Mouse (Mus musculus) embryonic facial prominence, embryonic 13.5 days (tissue): ENCODE measurements around the gene Ppt2. TPM values are rescaled to one million over a fixed set of nuclear protein-coding genes. Genes with fewer than 3 reads are reported as not detected.

Experiments
- ATAC-seq: fragments of 200-750 bp; cut with Nextera tagmentation; 2 replicates; pipeline ENCODE4 v1.8.0; 2017; ENCODE audit warnings: low read depth; ENCODE audit not compliant: insufficient number of reproducible peaks, insufficient read depth, low FRiP score, low TSS enrichment
- H3K27ac ChIP-seq: fragments of 300-500 bp; sonication (generic); 2 replicates; pipeline ENCODE4 v1.5.1; 2015; ENCODE audit warnings: moderate library complexity, mild to moderate bottlenecking, inconsistent platforms
- H3K27me3 ChIP-seq: fragments of 300-500 bp; sonication (generic); 2 replicates; pipeline ENCODE4 v1.6.1; 2015; ENCODE audit warnings: mild to moderate bottlenecking, inconsistent platforms
- H3K36me3 ChIP-seq: fragments of 300-500 bp; sonication (generic); 2 replicates; pipeline ENCODE4 v1.6.1; 2015; ENCODE audit warnings: mild to moderate bottlenecking, inconsistent platforms
- H3K4me1 ChIP-seq: fragments of 300-500 bp; sonication (generic); 2 replicates; pipeline ENCODE4 v1.6.1; 2015; ENCODE audit warnings: inconsistent platforms
- H3K4me2 ChIP-seq: fragments of 300-500 bp; sonication (generic); 2 replicates; pipeline ENCODE4 v1.6.1; 2015; ENCODE audit warnings: moderate library complexity, mild to moderate bottlenecking, inconsistent platforms
- H3K4me3 ChIP-seq: fragments of 300-500 bp; sonication (generic); 2 replicates; pipeline ENCODE4 v1.5.1; 2015; ENCODE audit warnings: mild to moderate bottlenecking, inconsistent platforms
- H3K9ac ChIP-seq: fragments of 300-500 bp; sonication (generic); 2 replicates; pipeline ENCODE4 v1.6.1; 2015; ENCODE audit warnings: mild to moderate bottlenecking, inconsistent platforms
- H3K9me3 ChIP-seq: fragments of 300-500 bp; sonication (generic); 2 replicates; pipeline ENCODE4 v1.6.1; 2016; ENCODE audit warnings: inconsistent platforms
- WGBS: fragments of 180-500 bp; shearing (Covaris S2); methylation state at CpG from one replicate; pipeline ENCODE4 v1.1.7; 2015; ENCODE audit warnings: mixed read lengths; 5-methylcytosine and 5-hydroxymethylcytosine counted together
- polyA plus RNA-seq: library from polyadenylated mRNA; unstranded; fragments of >200 nt; fragmentation: Nextera tagmentation; extraction: Ambion mirVana; gene quantifications from 2 replicates; pipeline ENCODE4 v1.2.1, GENCODE M21; 2015

The Ppt2 gene
- polyA plus RNA-seq, 1 experiment from 2014 or later, result 21.6 TPM

- Histone ChIP-seq H3K36me3 (no peaks in the 10 kb centered on the region), H3K27ac (no peak overlapping the region), H3K4me2 (no peak overlapping the region), H3K9me3 (0 out of 2 replicates have a peak, but pooled peaks cover 4% of the 10 kb centered on the region), H3K27me3 (peaks cover 64% of the 10 kb centered on the region), H3K4me3 (no peak overlapping the region), H3K4me1 (peaks cover 15% of the 10 kb centered on the region), H3K9ac (no peak overlapping the region)
- no peak for ATAC-seq
- WGBS, result 30% methylated on average over 1 of the region's 1 CpGs
Observed at GRCm38 (mm10) chr17:34663558-34663957, 35.2 kb upstream of the Ppt2 start.

- H3K36me3 ChIP-seq, result no peaks in the 10 kb centered on the region
- H3K4me3 ChIP-seq, result no peak overlapping the region
- H3K9me3 ChIP-seq, result 0 out of 2 replicates have a peak, but pooled peaks cover 3% of the 10 kb centered on the region
- H3K27me3 ChIP-seq, result peaks cover 63% of the 10 kb centered on the region
- H3K27ac ChIP-seq, result no peak overlapping the region
- H3K9ac ChIP-seq, result no peak overlapping the region
- WGBS, result 83% methylated on average over 8 of the region's 8 CpGs
- ATAC-seq, result no peak
- H3K4me1 ChIP-seq, result peaks cover 15% of the 10 kb centered on the region
- H3K4me2 ChIP-seq, result no peak overlapping the region
Observed at GRCm38 (mm10) chr17:34662978-34663377, 34.7 kb upstream of the Ppt2 start.

GRCm38 (mm10) chr17:34662468-34662867 lies 34.2 kb upstream of the Ppt2 start:
- H3K36me3 ChIP-seq, result no peaks in the 10 kb centered on the region
- no peak overlapping the region for H3K4me3 ChIP-seq
- peaks cover 15% of the 10 kb centered on the region for H3K4me1 ChIP-seq
- peaks cover 60% of the 10 kb centered on the region for H3K27me3 ChIP-seq
- H3K4me2 ChIP-seq, result no peak overlapping the region
- H3K9ac ChIP-seq, result no peak overlapping the region
- no peaks in the 10 kb centered on the region for H3K9me3 ChIP-seq
- ATAC-seq, result no peak
- no peak overlapping the region for H3K27ac ChIP-seq
- 76% methylated on average over 1 of the region's 1 CpGs for WGBS

- Histone ChIP-seq H3K27me3 (peaks cover 58% of the 10 kb centered on the region), H3K27ac (no peak overlapping the region), H3K4me3 (peak overlapping the region; percentile 22), H3K9me3 (no peaks in the 10 kb centered on the region), H3K36me3 (no peaks in the 10 kb centered on the region), H3K9ac (peak overlapping the region; percentile 11; the same call in 1 of the 2 replicates), H3K4me1 (peaks cover 20% of the 10 kb centered on the region), H3K4me2 (peak overlapping the region; percentile 48)
- no peak for ATAC-seq
- WGBS, result 7% methylated on average over 19 of the region's 19 CpGs
Observed at GRCm38 (mm10) chr17:34661121-34661591, 32.8 kb upstream of the Ppt2 start.

- 32% methylated on average over 10 of the region's 11 CpGs for WGBS
- H3K4me2 ChIP-seq, result peak overlapping the region; percentile 48; the same call in 1 of the 2 replicates
- H3K4me1 ChIP-seq, result peaks cover 22% of the 10 kb centered on the region
- H3K9ac ChIP-seq, result 0 out of 2 replicates have a peak overlapping the region, but pooled peaks have one; percentile 11
- H3K27me3 ChIP-seq, result peaks cover 52% of the 10 kb centered on the region
- H3K36me3 ChIP-seq, result peaks cover under 1% of the 10 kb centered on the region; the same call in 1 of the 2 replicates
- no peak overlapping the region for H3K4me3 ChIP-seq
- no peak for ATAC-seq
- H3K27ac ChIP-seq, result no peak overlapping the region
- no peaks in the 10 kb centered on the region for H3K9me3 ChIP-seq
Observed at GRCm38 (mm10) chr17:34660259-34660820, 32.0 kb upstream of the Ppt2 start.

- Histone ChIP-seq H3K27ac (no peak overlapping the region), H3K36me3 (peaks cover 5% of the 10 kb centered on the region; the same call in 1 of the 2 replicates), H3K9me3 (no peaks in the 10 kb centered on the region), H3K27me3 (peaks cover 48% of the 10 kb centered on the region), H3K9ac (no peak overlapping the region), H3K4me1 (peaks cover 22% of the 10 kb centered on the region), H3K4me3 (no peak overlapping the region), H3K4me2 (no peak overlapping the region)
- no peak for ATAC-seq
- 72% methylated on average over 3 of the region's 3 CpGs for WGBS
Observed at GRCm38 (mm10) chr17:34659897-34660214, 31.5 kb upstream of the Ppt2 start.

GRCm38 (mm10) chr17:34659181-34659896 lies 31.0 kb upstream of the Ppt2 start:
- H3K4me2 ChIP-seq, result no peak overlapping the region
- H3K27me3 ChIP-seq, result peaks cover 47% of the 10 kb centered on the region
- no peak for ATAC-seq
- no peak overlapping the region for H3K27ac ChIP-seq
- no peak overlapping the region for H3K9ac ChIP-seq
- peaks cover 22% of the 10 kb centered on the region for H3K4me1 ChIP-seq
- no peaks in the 10 kb centered on the region for H3K9me3 ChIP-seq
- H3K4me3 ChIP-seq, result no peak overlapping the region
- H3K36me3 ChIP-seq, result peaks cover 9% of the 10 kb centered on the region
- WGBS, result 66% methylated on average over 12 of the region's 12 CpGs

- ATAC-seq, result no peak
- 75% methylated on average over 3 of the region's 3 CpGs for WGBS
- Histone ChIP-seq H3K9me3 (no peaks in the 10 kb centered on the region), H3K4me1 (peaks cover 22% of the 10 kb centered on the region), H3K27ac (no peak overlapping the region), H3K4me3 (no peak overlapping the region), H3K9ac (no peak overlapping the region), H3K36me3 (peaks cover 16% of the 10 kb centered on the region), H3K4me2 (no peak overlapping the region), H3K27me3 (peaks cover 41% of the 10 kb centered on the region)
Observed at GRCm38 (mm10) chr17:34658591-34658990, 30.3 kb upstream of the Ppt2 start.

- peaks cover 21% of the 10 kb centered on the region for H3K36me3 ChIP-seq
- H3K9me3 ChIP-seq, result no peaks in the 10 kb centered on the region
- WGBS, result 83% methylated on average over 2 of the region's 2 CpGs
- peaks cover 37% of the 10 kb centered on the region for H3K27me3 ChIP-seq
- H3K9ac ChIP-seq, result no peak overlapping the region
- no peak overlapping the region for H3K4me3 ChIP-seq
- H3K4me2 ChIP-seq, result no peak overlapping the region
- no peak overlapping the region for H3K27ac ChIP-seq
- no peak for ATAC-seq
- H3K4me1 ChIP-seq, result peaks cover 22% of the 10 kb centered on the region
Observed at GRCm38 (mm10) chr17:34658145-34658544, 29.8 kb upstream of the Ppt2 start.

- Histone ChIP-seq H3K4me2 (no peak overlapping the region), H3K4me1 (peaks cover 22% of the 10 kb centered on the region), H3K27ac (no peak overlapping the region), H3K4me3 (no peak overlapping the region), H3K9me3 (no peaks in the 10 kb centered on the region), H3K27me3 (peaks cover 32% of the 10 kb centered on the region), H3K9ac (no peak overlapping the region), H3K36me3 (peaks cover 29% of the 10 kb centered on the region)
- ATAC-seq, result no peak
- 17% methylated on average over 2 of the region's 2 CpGs for WGBS
Observed at GRCm38 (mm10) chr17:34657271-34657670, 29.0 kb upstream of the Ppt2 start.

- Histone ChIP-seq H3K4me2 (no peak overlapping the region), H3K36me3 (peaks cover 35% of the 10 kb centered on the region), H3K4me3 (no peak overlapping the region), H3K27me3 (peaks cover 31% of the 10 kb centered on the region), H3K9ac (0 out of 2 replicates have a peak overlapping the region, but pooled peaks have one; percentile 27), H3K9me3 (no peaks in the 10 kb centered on the region), H3K27ac (no peak overlapping the region), H3K4me1 (peaks cover 22% of the 10 kb centered on the region)
- 50% methylated on average over 8 of the region's 8 CpGs for WGBS
- no peak for ATAC-seq
Observed at GRCm38 (mm10) chr17:34656666-34657065, 28.4 kb upstream of the Ppt2 start.

- Histone ChIP-seq H3K4me3 (no peak overlapping the region), H3K27ac (no peak overlapping the region), H3K4me2 (no peak overlapping the region), H3K36me3 (peaks cover 46% of the 10 kb centered on the region), H3K9me3 (no peaks in the 10 kb centered on the region), H3K27me3 (peaks cover 21% of the 10 kb centered on the region), H3K4me1 (peaks cover 11% of the 10 kb centered on the region; the same call in 1 of the 2 replicates), H3K9ac (no peak overlapping the region)
- 66% methylated on average over 4 of the region's 4 CpGs for WGBS
- ATAC-seq, result peak; percentile 3; the same call in 1 of the 2 replicates
Observed at GRCm38 (mm10) chr17:34655581-34655991, 27.3 kb upstream of the Ppt2 start.
